Mouse (Mus musculus) WW6 (cell line): ENCODE results near the gene Cdc37l1.
A peak's percentile ranks its signal among the peaks of the same experiment; 100 is the strongest.
"Not testable (repeated sequence)": the region's sequence is repeated elsewhere in the genome, so short reads cannot be mapped to it uniquely, and the experiment has no call there.

Experiments used
- DNase-seq: peaks from one replicate; pipeline ENCODE4 v3.0.0-alpha.2; 2013; ENCODE audit warnings: low read depth, low spot score

Cdc37l1 gene

DNA sequence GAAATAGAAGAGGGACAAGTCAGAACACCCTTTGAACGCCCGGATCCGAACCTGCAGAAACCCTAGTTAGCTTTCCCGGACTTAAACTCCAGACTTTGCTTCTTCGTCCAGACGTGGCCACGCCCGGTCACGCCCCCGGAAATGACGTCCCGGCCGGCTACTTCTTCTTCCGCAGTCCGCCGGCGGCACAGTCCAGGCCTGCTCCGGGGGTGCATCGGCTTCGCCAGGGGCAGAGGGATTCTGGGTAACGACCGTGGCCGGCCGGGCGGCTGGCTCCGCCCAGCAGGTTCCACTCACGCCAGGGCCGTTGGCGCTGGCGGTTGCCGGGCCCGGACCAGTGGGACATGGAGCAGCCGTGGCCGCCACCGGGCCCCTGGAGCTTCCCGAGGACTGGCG is at the start of gene Cdc37l1:
Gene Cdc37l1, plus strand, starts transcription at position 159 of the 396 bp plus-strand sequence.
- peak; percentile 80 for DNase-seq

GRCm38 (mm10) chr19:28941271-28941670 is 48.9 kb upstream of the Cdc37l1 start:
- no peak for DNase-seq

DNA sequence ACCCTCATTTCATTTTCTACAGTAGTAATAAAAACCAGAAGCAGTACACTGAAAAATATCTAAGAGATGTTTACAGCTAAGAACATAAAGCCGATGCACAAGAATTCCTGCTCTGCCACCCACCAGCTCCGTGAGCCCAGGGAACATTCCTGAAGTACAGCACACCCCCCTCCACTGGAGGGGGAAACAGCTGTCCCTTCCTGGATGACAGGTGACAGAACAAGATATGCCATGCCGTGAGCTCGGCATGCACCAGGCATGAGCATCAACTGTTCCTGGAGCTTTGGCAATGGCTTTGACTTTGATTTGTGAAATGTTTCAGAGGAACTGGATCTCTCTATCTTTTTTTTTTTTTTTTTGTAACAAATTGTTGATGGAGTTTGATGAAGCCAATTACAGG is 43.4 kb upstream of the Cdc37l1 start:
- no peak for DNase-seq

DNA sequence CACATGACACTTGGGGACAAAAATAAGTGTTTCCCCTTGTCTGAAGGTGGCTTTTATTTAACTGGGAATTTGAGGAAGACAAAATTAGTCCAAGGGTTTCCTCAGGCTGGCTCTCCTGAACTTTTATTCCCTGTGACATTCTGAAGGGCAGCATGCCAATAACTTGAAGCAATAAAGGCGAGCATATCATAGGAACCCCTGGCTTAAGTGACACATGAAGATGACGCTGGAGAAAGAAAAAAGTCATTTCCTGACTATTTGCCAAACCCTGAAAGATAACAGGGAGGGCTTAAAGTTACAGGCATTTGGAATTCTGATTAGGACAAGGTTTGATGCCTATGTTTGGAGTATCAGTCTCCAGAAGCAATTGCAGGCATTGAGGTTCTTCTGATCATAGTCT is 42.8 kb upstream of the Cdc37l1 start:
- no peak for DNase-seq

GRCm38 (mm10) chr19:28951251-28951650 is 38.9 kb upstream of the Cdc37l1 start:
- DNase-seq, result no peak

DNA sequence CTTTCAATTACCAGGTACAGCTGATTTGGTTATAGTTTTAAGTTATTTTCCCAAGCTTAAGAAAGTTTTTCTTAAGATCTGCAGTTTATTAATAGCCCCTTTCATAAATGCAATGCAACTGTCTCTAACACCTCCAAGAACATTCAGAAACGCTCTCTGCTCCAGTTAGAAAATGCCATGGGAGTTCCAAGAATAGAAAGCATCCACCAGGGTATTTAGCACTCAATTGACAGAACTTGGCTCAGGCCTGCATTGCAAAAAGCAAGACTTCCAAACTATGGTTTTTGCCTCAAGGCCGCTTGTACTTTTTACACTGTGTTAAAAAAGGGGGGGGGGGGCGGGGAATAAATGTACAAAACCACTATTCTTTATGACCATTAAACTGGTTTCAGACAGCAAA is 27.0 kb upstream of the Cdc37l1 start:
- DNase-seq, result no peak

- no peak for DNase-seq
Measured at GRCm38 (mm10) chr19:28963513-28963841, 26.7 kb upstream of the Cdc37l1 start.

- no peak for DNase-seq
Measured at GRCm38 (mm10) chr19:28963842-28964551, 26.2 kb upstream of the Cdc37l1 start, which contains the start of gene Plpp6. Plpp6 (plus strand) TSS chr19:28963953.

- no peak for DNase-seq
Measured at GRCm38 (mm10) chr19:28964552-28964903, 25.6 kb upstream of the Cdc37l1 start.

DNA sequence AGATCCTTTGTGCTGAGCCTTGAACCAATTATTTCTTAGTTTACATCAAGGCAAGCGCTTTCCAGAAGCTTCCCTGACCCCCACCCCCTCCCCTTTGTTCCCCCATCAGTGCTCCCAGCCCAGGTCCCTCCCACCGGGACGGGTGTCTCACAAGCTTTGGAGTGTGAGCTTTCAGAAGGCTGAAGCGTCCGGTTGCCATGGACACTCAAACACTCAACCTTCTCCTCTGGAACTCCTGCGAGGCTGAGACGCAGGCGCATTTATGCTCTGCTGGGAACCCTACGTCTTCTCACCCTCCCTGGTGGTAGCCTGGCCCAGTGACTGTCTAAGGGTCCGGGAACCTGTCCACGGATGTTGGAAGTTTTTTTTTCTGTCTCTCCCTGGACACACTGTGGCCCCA is 22.5 kb upstream of the Cdc37l1 start, which contains the start of gene 4430402I18Rik:
Gene 4430402I18Rik, minus strand, starts transcription at position 149 of the 400 bp plus-strand sequence.
- no peak for DNase-seq

DNA sequence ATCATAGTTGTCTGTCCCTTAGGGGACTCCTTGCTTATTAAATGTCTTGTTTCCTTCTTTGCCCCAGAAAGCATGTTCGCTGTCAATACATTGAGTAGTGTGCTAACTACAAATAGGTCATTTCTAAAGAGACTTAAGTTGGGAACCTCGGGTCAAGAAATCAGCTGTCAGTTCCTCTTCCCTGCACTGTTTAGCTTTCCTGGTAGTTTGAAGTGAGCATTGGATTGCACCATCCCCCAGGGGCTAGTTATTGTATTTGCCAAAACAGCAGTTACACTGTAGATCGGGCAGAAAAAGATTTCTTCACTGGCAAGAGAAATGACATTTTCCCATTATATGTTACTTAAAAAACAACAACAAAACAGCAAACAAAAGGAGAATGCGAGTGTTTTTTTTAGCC is 22.0 kb upstream of the Cdc37l1 start:
- no peak for DNase-seq

GRCm38 (mm10) chr19:28969231-28969630 is 20.9 kb upstream of the Cdc37l1 start:
- no peak for DNase-seq

GRCm38 (mm10) chr19:28970251-28970650 is 19.9 kb upstream of the Cdc37l1 start:
- no peak for DNase-seq

DNA sequence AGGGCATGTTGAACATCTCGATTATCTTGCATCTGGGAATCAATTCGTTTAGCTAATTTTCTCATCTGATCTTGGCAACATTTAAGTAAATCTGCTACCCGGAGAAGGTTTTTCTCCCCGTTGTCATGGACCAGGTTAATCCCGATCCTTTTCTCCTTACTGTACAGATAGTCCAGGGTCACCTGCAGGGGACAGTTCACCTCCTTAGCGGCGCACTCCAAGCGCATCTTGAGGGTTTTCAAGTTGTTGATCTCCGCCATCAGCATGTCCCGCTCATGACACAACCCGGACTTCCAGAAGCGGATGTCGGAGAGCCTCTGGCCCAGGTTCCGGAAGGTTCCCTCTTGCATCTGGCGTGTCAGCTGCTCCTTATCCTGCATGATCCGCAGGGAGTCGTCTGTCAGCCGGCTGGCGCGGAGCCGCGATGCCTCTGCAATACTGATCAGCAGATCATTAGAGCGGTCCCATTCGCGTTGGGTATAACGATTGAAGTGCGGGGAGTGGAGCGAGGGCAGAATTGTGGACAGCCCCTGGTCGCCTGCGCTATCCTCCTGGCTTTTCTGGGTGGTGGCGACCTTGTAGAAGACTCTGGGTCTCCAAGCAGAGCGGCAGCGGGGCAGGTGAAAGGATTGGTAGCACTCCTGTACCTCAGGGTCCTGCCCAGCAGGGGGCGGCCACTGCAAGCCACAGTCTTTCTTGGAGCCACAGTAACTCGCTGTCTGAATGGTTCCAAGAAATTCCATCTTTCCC is 15.1 kb upstream of the Cdc37l1 start:
- peak; percentile 62 for DNase-seq

- DNase-seq, result no peak
Measured at GRCm38 (mm10) chr19:28982617-28983016, 7.5 kb upstream of the Cdc37l1 start.

GRCm38 (mm10) chr19:28989515-28989914 is 637 bp upstream of the Cdc37l1 start:
- DNase-seq, result no peak

DNA sequence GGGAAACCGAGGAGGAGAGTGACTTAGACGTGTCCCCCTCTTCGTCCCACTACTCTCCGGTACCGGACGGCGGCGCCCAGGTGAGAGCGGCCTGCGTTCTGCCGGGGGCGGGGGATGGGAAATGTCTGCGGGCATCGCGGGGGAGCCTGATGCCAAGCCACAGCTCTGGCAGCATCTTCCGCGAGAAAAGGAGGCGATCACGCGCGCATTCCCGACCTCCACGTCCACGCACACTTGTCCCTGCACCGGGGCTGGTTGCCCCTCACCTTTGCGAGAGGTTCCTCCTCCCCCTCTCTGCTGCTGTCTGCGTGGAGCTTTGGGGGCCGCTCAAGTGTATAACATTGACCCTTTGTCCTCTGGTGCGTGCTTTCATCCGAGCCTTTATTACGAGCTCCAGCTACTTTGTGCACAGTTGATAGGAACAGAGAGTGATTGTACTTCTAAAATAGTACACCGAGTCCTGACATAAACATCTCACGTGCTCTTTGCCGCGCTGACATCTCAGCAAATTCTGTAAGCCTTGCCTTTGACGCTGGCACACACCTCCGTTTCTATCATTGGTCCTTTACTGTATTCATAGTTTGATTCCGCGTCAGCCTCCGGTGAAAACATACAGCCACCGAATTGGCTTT is 554 bp downstream of the Cdc37l1 start:
- DNase-seq, result no peak

DNA sequence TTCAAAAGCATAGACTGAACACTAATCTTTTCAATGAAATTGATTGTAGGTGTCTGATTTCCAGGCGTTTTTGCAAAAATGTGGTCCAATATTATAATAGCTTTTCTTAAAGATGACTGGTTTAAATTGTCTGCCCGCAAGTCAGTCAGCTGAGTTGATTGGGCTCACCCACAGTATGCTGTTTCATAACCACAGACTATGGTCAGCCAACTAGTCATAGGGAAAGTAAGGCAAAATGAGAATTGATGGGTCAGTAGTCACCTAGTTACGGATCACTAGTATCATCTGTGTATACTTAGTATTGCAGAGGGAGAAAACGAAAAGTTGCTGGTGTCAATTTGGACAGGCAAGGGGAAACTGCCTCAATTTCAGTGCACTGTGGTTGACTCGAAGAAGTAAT is 1.2 kb downstream of the Cdc37l1 start:
- DNase-seq, result no peak

DNA sequence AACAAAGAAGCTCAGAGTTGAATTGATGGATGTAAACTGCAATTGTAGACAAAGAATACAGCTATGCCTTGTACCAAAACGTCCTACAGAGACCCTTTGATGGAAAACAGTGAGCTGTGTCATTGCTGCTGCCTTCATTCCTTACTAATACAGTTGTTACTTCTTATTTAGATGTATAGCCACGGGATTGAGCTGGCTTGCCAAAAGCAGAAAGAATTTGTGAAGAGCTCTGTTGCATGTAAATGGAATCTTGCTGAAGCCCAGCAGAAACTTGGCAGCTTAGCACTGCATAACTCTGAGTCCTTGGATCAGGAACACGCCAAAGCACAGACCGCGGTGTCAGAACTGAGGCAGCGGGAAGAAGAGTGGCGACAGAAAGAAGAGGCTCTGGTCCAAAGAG is 4.7 kb downstream of the Cdc37l1 start:
- no peak for DNase-seq

- DNase-seq, result no peak
Measured at GRCm38 (mm10) chr19:28995366-28995765, 5.2 kb downstream of the Cdc37l1 start.

- no peak for DNase-seq
Measured at GRCm38 (mm10) chr19:28997976-28998630, 8.0 kb downstream of the Cdc37l1 start.

DNA sequence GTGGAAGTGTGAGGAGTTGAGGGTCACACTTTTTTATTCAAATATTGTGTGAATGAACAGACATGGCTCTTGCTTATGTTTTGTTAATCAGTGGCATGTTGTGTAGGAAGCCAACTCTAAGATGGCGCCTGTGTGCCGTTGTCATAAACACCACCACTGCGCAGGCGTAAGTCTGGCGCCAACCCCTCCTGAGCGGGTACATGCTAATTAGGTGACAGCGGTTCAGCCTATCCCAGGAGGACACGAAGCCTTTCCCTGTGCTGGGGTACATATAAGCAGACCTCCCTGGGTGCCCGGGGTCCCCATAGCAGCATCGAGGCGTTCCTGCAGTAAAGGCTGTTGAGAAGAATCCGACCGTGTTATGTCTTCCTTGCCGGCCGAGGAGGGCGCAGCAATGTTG is 10.2 kb downstream of the Cdc37l1 start:
- DNase-seq, result not testable (repeated sequence)
